Mouse (Mus musculus) heart, adult 8-10 months (tissue): Measurements from ENCODE around the gene Rgs6. TPM values are rescaled to one million over a fixed set of nuclear protein-coding genes. Genes with fewer than 3 reads are reported as not detected.

Experiments used
- DNase-seq: peaks from one replicate; pipeline ENCODE4 v3.0.0; 2022; ENCODE audit warnings: low spot score
- total RNA-seq, 4 experiments: library from RNA; stranded (reverse); gene quantifications; 2 replicates each; pipeline ENCODE4 v1.2.4; 2022

Rgs6 gene
- total RNA-seq, 4 experiments from 2014 or later: 9.1 to 12.9 (median 9.8) TPM

- DNase-seq: no peak
Measured at GRCm38 (mm10) chr12:82756756-82757155, 168.7 kb downstream of the Rgs6 start.

DNA sequence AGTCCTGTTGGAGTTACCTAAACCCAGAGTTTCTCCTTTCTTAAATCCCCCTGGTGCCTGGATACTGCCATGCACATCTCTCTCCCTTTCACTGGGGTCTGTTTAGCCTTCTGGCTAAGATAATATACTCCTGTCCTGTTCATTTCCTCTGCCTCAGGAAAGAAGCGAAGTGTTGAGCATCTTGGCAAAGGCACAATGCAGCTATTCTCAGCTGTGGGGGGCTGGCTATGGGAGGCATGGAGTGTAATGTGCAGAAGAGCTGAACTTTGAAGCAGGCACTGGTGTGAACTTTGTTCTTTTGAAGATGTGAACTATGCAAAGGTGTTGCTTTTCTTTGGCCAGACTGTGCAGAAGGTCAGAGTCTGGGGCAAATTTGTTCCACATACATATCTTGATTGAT is 169.3 kb downstream of the Rgs6 start:
- DNase-seq: no peak

- no peak for DNase-seq
Measured at GRCm38 (mm10) chr12:82762046-82762445, 174.0 kb downstream of the Rgs6 start.

DNA sequence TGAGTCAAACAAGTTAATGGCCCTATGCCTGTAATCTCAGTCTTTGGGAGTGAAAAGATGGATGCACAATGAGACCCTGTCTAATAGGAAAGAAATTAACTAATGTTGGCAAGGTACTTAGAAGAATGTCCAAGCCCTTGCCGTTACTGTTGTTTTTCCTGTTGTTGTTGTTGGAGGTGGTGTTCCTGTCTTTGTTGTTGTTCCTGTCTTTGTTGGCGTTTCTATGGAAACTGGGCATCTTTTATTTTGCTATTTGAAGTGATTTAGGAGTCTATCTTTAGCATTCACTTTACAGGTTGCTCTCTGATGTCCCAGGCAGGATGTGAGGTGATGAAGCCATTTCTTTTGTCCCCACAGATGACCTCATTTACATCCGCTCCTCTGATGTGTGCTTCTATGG is 180.6 kb downstream of the Rgs6 start:
- DNase-seq: no peak

DNA sequence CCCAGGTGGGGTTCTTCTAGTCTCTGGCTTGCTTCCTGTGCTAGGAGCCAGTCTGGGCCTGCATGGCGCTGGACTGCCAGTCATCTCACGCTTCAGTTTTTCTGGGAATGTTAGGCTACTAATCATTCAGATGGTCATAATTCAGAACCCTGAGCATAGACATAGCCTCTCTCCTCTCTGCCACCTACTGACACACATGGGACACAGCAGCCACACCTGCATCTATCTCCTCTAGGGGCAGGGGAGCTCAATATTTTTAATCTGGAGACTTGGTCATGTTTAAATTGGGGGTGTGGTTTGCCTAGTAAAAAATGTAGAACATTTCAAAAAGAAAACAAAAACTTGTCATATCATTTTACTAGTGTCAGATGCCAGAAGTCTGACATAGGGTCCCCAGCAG is 184.1 kb downstream of the Rgs6 start:
- no peak for DNase-seq

DNA sequence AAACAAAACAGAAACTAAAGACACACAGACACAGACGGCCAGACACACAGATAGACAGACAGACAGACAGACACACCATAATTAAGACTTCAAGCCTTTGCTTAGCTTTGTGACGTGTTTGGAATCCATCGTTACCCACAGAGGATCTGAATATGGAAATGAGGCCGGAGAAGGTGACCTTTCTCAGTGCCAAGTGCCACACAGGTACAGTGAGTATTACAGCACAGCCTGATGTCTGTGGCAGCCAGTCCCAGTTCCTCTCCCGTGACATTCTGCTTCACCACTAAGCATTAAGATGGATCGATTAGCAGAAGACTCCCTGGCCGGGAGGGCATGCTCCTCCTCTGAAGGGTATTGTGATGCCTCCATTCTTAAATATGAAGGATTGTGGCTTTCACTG is 186.5 kb downstream of the Rgs6 start:
- DNase-seq: no peak

- no peak for DNase-seq
Measured at GRCm38 (mm10) chr12:82776686-82777085, 188.6 kb downstream of the Rgs6 start.

DNA sequence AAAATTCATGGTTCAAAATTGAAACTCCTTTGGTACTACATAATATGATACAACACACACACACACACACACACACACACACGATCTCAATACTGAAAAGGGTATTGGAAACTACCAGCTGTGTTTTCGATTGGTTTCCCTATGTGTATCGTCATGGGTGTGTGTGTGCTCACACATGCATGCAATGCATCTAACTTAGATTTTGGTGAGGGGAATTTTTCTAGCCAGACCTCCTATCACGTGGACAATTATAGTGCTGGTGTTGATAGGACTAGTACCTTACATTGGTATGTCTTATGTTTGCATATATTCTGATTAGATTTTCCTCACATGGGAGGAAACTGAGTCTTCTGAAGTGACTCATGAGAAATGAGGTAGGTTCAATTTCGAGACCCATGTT is 192.8 kb downstream of the Rgs6 start:
- no peak for DNase-seq

DNA sequence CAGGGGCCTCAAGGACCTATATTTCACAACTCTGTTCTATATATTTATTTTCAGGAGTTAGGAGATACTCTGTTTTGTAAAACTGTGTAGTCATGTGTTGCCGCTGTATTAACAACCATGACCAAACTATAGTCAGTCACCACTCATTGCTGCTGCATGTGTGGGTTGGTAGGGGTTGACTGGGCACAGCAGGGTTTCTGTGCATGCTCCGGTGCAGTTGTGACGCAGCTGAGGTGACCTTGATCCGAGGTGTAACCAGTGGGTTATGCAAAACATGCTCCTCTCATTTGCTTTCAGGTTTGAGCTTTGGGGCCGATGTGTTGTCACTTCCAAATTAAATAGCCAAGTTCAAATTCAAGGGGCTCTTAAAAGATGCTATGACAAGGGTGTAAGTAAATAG is 193.3 kb downstream of the Rgs6 start:
- DNase-seq: no peak

- DNase-seq: no peak
Measured at GRCm38 (mm10) chr12:82792122-82792521, 204.0 kb downstream of the Rgs6 start.

DNA sequence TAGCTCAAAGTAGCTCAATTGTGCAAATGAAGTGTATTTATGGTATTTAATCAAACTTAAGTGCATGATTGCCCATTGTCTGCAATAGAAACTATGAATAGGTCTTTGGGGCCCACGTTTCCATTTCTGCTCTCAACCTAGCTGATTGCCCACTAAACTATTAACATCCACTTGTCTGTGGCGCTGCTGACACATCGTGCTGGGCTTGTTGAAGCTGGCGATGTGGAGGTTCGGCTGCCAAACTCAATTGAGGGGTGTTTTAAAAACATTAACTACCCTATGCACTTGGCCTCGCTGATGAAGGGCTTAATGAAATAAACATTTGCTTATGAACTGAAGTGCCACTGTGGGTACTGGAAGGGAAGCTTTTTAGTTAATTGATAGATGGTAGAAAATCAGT is 211.8 kb downstream of the Rgs6 start:
- DNase-seq: no peak

DNA sequence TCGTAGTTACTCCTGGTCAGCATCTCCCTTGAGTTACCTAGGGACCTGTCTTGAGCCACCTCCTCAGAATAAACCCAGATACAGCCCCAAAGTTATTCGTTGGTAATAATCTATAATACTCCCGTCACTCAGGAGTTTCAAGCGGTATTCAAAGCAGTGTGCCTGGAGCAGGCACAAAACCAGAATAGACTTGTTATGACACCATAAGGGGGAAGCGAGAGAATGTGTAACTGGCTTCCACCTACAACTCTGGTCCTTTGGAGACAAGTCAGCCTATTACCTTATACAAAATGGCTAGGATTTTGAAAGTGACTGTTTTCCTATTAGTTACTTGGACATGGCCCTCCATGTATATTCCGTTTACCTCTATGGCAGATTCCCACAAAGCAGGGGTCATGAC is 213.6 kb downstream of the Rgs6 start:
- no peak for DNase-seq

- no peak for DNase-seq
Measured at GRCm38 (mm10) chr12:82802711-82803110, 214.6 kb downstream of the Rgs6 start.

GRCm38 (mm10) chr12:82805167-82805566 is 217.1 kb downstream of the Rgs6 start:
- DNase-seq: no peak

DNA sequence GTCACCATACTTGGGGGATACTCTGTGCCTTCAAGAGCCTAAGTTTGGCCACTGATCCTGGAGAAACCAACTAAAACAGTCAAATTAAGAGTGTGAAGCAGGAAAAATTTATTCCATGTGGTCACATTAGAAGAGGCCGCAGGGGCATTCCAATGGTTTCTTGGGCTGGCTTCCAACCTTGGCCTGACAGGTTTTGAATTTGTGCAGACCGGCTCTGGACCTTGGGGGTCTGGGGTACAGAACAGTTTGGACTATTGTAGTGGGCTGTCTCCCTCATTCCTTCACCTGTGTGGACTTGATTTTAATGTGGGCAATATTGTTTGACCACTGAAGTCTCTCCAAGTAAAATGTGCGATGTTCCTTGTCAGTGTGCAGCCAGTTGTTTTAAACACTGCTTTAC is 222.5 kb downstream of the Rgs6 start:
- no peak for DNase-seq

DNA sequence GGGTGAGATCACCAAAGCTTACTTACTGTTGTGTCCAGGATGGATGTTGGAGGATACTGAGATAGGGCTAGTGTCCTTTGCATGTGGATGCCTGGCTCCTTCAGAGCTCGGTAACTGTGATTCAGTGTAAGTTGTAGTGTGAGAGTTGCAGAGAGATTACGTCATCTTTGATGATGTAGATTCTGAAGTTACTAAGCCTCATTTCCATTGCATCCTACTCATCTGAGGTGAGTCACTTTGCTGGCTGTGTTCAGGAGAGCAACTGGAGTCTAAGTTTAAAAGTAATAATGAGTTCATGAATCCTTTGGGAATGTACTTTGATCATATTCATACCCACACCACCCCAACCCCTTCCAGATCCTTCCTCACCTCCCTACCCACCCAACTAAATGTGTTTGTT is 227.9 kb downstream of the Rgs6 start:
- no peak for DNase-seq

DNA sequence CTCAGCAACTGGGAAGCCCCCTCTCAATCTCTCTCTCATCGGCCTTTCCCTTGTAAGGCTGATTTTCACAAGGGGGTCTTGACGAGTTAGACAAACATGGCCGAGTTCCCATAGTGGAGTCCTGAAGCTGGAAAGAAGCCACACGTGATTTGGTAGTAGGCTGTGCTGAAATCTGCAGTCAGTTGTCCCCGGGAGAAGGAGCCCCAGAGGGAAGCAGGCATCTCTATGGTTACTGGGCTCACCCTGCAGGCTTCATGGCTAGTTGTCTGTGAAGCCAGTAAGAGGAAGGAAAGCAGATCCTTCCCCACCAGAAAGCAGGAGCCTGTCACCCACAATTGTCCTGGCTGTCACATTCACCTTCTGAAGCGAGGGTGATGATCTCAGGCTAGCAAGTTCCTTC is 231.2 kb downstream of the Rgs6 start:
- DNase-seq: no peak

GRCm38 (mm10) chr12:82819991-82820390 is 231.9 kb downstream of the Rgs6 start:
- DNase-seq: peak; percentile 24

- no peak for DNase-seq
Measured at GRCm38 (mm10) chr12:82822821-82823620, 234.9 kb downstream of the Rgs6 start.

GRCm38 (mm10) chr12:82830333-82830732 is 242.2 kb downstream of the Rgs6 start:
- no peak for DNase-seq

DNA sequence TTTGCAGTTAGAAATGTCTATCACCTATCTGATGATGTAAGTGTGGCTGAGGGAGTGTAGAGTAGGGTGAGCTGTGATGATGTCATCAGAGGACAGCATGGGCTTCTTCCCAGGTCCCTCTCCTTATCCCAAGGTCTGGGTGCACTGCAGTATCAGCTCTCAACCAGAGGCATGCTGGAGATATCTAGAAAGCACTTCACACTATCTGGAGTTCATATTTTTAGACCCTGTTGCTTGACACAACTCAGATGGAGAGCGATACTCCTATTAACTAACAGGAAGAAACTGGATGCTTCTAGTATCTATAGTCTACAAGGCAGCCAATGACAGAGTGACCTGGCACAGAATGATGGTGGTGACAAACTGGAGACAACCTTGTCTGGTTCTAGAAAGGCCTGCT is 250.5 kb downstream of the Rgs6 start:
- no peak for DNase-seq

- no peak for DNase-seq
Measured at GRCm38 (mm10) chr12:82841566-82841965, 253.5 kb downstream of the Rgs6 start.

- no peak for DNase-seq
Measured at GRCm38 (mm10) chr12:82848304-82848872, 260.3 kb downstream of the Rgs6 start.

GRCm38 (mm10) chr12:82854902-82855301 is 266.8 kb downstream of the Rgs6 start:
- DNase-seq: no peak
